Mouse (Mus musculus): ENCODE measurements around the gene Ubap1. TPM values are rescaled to one million over a fixed set of nuclear protein-coding genes. Genes with fewer than 3 reads are reported as not detected.

Gene Ubap1
- polyA plus RNA-seq, 1 experiment from 2014 or later: 40.1 TPM

DNA sequence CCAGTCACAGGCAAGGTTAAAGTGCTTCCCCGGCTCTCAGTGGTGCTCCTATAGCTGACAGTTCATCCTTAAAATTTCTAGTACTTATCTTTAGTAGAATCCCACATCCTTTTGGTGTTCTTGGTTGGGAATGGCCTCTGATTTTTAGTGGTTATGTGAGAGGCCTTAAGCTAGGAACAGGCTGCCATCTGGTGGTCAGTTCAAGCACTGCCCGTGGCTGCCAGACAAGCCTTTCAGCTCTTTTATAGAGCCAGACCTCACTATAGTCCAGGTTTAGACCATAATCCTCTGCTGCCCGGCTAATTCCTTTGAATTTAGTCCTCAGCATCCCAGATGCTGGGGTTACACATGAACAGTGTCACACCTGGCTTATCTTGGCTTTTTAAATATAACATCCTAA is 41.3 kb downstream of the Ubap1 start:
- WGBS: 18% methylated on average over 3 of the region's 3 CpGs
- H3K27me3 ChIP-seq (replicated peaks): no peaks in the 10 kb centered on the region
- peaks cover 8% of the 10 kb centered on the region for H3K4me1 ChIP-seq
- H3K9ac ChIP-seq: no peak overlapping the region
- H3K36me3 ChIP-seq: peaks cover 87% of the 10 kb centered on the region
- H3K27ac ChIP-seq (replicated peaks): no peak overlapping the region
- no peak for ATAC-seq (ENCODE audit: extremely low read depth, insufficient number of reproducible peaks, low FRiP score, low TSS enrichment)
- no peak overlapping the region for H3K4me3 ChIP-seq
- no peaks in the 10 kb centered on the region for H3K9me3 ChIP-seq
- H3K4me2 ChIP-seq: peak overlapping the region; percentile 49; the same call in 1 of the 2 replicates

DNA sequence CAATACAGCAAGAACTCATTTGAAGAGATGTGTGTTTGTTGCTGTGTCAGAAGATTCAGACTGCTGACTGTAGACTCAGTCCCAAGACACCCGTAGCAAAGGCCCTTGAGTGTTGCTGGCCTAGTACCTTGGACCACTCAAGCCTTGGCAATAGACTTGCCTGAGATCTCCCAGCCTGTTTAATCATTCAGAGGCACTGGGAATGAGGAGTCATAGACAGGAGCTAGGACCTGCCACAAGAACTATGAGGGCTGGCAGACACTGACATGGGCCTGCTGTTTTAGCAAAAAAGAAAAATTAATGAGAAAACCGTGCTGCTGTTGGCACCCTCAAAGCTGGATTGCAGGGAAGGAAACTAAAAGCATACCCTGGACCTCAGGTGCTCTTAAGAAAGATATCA is 42.2 kb downstream of the Ubap1 start:
- Histone ChIP-seq H3K4me2 (no peak overlapping the region), H3K27me3 (replicated peaks) (no peaks in the 10 kb centered on the region), H3K9me3 (no peaks in the 10 kb centered on the region), H3K9ac (no peak overlapping the region), H3K27ac (replicated peaks) (no peak overlapping the region), H3K4me3 (no peak overlapping the region), H3K4me1 (peaks cover 7% of the 10 kb centered on the region), H3K36me3 (peaks cover 95% of the 10 kb centered on the region)
- no peak for ATAC-seq (ENCODE audit: extremely low read depth, insufficient number of reproducible peaks, low FRiP score, low TSS enrichment)
- 90% methylated on average over 2 of the region's 2 CpGs for WGBS

DNA sequence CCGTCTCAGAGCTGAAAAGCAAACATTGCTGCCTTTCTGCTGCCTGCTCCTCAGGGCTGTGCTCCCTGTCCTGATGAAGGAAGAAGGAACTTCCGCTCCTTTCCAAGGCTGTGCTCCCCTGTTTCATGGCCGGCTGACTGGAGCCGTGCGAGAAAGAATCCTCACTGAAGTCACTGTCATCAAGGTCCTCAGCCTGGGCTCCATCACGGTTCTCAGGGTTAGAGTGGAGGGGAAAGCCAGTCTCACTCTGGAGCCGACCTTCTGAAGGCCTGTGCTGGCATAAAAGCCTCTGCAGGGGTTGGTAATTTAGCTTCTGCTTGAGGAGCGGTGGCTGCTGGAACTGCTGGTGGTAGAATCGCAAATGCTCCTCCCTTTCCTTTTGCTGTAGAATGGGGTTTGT is 45.9 kb downstream of the Ubap1 start:
- 81% methylated on average over 9 of the region's 9 CpGs for WGBS
- Histone ChIP-seq H3K4me1 (no peaks in the 10 kb centered on the region), H3K27ac (replicated peaks) (no peak overlapping the region), H3K9me3 (no peaks in the 10 kb centered on the region), H3K36me3 (peaks cover 87% of the 10 kb centered on the region), H3K9ac (no peak overlapping the region), H3K27me3 (replicated peaks) (no peaks in the 10 kb centered on the region), H3K4me2 (no peak overlapping the region), H3K4me3 (no peak overlapping the region)
- no peak for ATAC-seq (ENCODE audit: extremely low read depth, insufficient number of reproducible peaks, low FRiP score, low TSS enrichment)

DNA sequence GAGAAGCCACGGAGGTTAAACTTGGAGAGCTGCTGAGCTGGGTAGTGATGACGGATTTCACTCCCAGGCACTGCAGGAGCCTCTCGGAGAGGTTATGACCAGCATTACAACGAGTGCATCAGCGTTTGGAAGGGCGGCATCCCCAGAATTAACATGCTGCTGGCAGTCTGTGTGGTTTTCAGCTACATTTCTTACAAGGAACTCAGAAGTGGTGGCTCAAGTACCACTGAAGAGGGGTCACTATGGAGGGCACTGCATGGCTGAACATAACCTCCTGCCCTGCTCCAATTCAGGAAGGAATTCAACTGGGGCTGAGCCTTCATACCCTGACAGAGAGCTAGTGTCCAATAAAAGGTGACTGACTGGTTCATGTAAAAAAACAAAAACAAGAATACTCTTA is 49.6 kb downstream of the Ubap1 start:
- no peak overlapping the region for H3K4me2 ChIP-seq
- no peak overlapping the region for H3K27ac ChIP-seq (replicated peaks)
- ATAC-seq (ENCODE audit: extremely low read depth, insufficient number of reproducible peaks, low FRiP score, low TSS enrichment): no peak
- 70% methylated on average over 6 of the region's 6 CpGs for WGBS
- no peak overlapping the region for H3K9ac ChIP-seq
- H3K4me1 ChIP-seq: no peaks in the 10 kb centered on the region
- no peaks in the 10 kb centered on the region for H3K27me3 ChIP-seq (replicated peaks)
- no peak overlapping the region for H3K4me3 ChIP-seq
- H3K9me3 ChIP-seq: no peaks in the 10 kb centered on the region
- peaks cover 72% of the 10 kb centered on the region for H3K36me3 ChIP-seq

DNA sequence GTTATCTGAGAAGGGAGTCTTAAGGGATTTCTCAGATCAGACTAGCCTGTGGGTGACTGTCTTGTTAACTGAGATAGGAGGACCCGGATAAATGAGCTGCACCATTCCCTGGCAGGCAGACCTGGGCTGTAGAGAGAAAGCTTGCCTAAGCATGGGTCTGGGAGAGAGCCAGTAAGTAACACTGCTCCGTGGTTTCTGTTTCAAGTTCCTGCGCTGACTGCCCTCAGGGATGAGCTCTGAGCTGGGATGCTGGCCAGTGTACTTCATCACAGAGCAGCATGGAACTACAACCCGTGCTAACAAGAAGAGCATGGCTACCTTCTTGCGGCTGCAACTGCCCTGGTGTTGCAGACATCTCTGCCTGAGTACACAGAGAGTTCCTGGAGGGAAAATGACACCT is 51.1 kb downstream of the Ubap1 start:
- 76% methylated on average over 5 of the region's 5 CpGs for WGBS
- Histone ChIP-seq H3K27ac (replicated peaks) (no peak overlapping the region), H3K4me3 (no peak overlapping the region), H3K9me3 (no peaks in the 10 kb centered on the region), H3K4me1 (no peaks in the 10 kb centered on the region), H3K27me3 (replicated peaks) (no peaks in the 10 kb centered on the region), H3K36me3 (peaks cover 67% of the 10 kb centered on the region), H3K4me2 (no peak overlapping the region), H3K9ac (no peak overlapping the region)
- ATAC-seq (ENCODE audit: extremely low read depth, insufficient number of reproducible peaks, low FRiP score, low TSS enrichment): no peak

DNA sequence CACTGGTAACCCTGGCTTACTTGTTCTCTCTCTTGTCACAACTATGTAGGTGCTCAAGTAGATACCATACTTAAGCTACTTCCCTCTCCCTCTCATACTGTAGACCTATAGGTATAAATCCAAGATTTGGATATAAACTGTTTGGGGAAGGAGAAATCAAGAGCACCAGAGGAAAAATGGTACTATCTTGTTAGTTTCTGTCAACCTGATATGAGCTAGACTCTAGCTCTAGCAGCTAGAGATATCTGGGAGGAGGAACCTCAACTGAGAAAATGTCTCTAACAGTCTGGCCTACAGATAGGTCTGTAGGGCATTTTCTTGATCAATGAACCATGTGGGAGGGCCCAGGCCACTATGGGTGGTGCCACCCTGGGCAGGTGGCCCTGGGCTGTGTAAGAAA is 52.4 kb downstream of the Ubap1 start:
- no peak overlapping the region for H3K9ac ChIP-seq
- no peak overlapping the region for H3K4me3 ChIP-seq
- no peak overlapping the region for H3K4me2 ChIP-seq
- no peak overlapping the region for H3K27ac ChIP-seq (replicated peaks)
- H3K9me3 ChIP-seq: no peaks in the 10 kb centered on the region
- ATAC-seq (ENCODE audit: extremely low read depth, insufficient number of reproducible peaks, low FRiP score, low TSS enrichment): no peak
- H3K27me3 ChIP-seq (replicated peaks): no peaks in the 10 kb centered on the region
- no peaks in the 10 kb centered on the region for H3K4me1 ChIP-seq
- peaks cover 58% of the 10 kb centered on the region for H3K36me3 ChIP-seq

DNA sequence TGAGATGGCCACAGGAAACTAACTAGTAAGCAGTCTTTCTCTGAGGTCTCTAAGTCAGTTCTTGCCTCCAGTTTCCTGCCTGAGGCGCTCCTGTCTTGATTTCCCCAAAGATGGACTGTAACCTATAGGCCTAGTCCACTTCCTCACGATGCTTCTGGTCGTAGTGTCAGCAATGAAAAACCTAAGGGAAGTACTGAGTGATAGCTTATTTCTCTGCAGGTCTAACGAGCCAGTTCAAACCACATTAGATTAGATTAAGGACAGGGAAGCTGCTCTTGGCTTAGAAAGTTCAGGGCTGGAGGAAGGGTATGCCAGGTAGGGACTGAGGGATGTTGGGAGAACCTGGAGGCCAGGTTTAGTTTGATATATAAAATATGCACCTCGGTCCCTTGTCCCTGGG is 52.8 kb downstream of the Ubap1 start:
- ATAC-seq (ENCODE audit: extremely low read depth, insufficient number of reproducible peaks, low FRiP score, low TSS enrichment): no peak
- no peak overlapping the region for H3K4me2 ChIP-seq
- H3K4me1 ChIP-seq: no peaks in the 10 kb centered on the region
- no peak overlapping the region for H3K27ac ChIP-seq (replicated peaks)
- no peaks in the 10 kb centered on the region for H3K9me3 ChIP-seq
- H3K27me3 ChIP-seq (replicated peaks): no peaks in the 10 kb centered on the region
- no peak overlapping the region for H3K9ac ChIP-seq
- peaks cover 58% of the 10 kb centered on the region for H3K36me3 ChIP-seq
- 71% methylated on average over 5 of the region's 5 CpGs for WGBS
- H3K4me3 ChIP-seq: no peak overlapping the region

DNA sequence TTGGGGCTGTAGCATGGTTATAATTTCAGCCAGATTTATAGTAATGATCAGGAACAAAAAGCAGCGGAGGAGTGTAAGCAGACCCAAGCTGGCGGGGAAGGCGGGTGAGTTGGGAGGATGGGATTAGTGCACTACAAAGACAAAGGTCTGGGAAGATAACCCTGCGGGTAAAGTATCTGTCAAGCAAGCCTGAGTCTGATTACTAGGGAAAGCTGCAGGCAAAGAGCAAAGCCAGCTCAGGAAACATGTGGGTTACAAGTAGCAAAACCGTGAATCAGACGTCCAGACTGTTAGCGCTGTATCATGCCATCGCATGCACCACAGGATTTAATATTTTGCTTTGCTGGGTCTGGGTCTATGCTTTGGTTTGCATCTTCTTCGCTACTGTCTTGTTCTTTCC is 57.8 kb downstream of the Ubap1 start:
- WGBS: 84% methylated on average over 9 of the region's 9 CpGs
- no peak for ATAC-seq (ENCODE audit: extremely low read depth, insufficient number of reproducible peaks, low FRiP score, low TSS enrichment)

DNA sequence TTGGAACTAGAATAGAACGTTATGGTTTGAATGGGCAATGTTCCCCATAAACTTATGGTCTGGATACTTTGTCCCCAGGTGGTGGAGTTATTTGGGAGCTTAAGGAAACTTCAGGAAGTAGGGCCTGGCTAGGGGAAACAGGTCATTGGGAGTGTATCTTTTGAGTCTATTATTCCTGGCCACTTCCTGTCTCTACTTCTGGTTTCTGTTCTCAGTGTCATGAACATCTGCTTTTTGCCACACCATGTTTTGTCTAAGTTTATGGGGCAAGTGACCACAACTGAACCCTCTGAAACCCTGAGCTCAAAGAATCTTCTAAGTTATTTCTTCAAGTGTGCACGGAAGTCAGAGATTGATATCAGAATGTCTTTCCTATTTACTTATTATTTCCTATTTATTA is 58.6 kb downstream of the Ubap1 start:
- H3K9ac ChIP-seq: no peak overlapping the region
- no peak overlapping the region for H3K4me3 ChIP-seq
- no peaks in the 10 kb centered on the region for H3K4me1 ChIP-seq
- H3K9me3 ChIP-seq: no peaks in the 10 kb centered on the region
- H3K27ac ChIP-seq (replicated peaks): no peak overlapping the region
- no peak for ATAC-seq (ENCODE audit: extremely low read depth, insufficient number of reproducible peaks, low FRiP score, low TSS enrichment)
- no peaks in the 10 kb centered on the region for H3K27me3 ChIP-seq (replicated peaks)
- H3K36me3 ChIP-seq: peaks cover 32% of the 10 kb centered on the region
- WGBS: 84% methylated on average over 2 of the region's 2 CpGs
- no peak overlapping the region for H3K4me2 ChIP-seq

More for the DNA sequence above, 57.8 kb downstream of the Ubap1 start:
- H3K4me3 ChIP-seq: no peak overlapping the region
- no peak overlapping the region for H3K9ac ChIP-seq
- no peaks in the 10 kb centered on the region for H3K9me3 ChIP-seq
- H3K27me3 ChIP-seq (replicated peaks): no peaks in the 10 kb centered on the region
- no peak overlapping the region for H3K4me2 ChIP-seq
- no peaks in the 10 kb centered on the region for H3K4me1 ChIP-seq
- H3K36me3 ChIP-seq: peaks cover 32% of the 10 kb centered on the region
- no peak overlapping the region for H3K27ac ChIP-seq (replicated peaks)

DNA sequence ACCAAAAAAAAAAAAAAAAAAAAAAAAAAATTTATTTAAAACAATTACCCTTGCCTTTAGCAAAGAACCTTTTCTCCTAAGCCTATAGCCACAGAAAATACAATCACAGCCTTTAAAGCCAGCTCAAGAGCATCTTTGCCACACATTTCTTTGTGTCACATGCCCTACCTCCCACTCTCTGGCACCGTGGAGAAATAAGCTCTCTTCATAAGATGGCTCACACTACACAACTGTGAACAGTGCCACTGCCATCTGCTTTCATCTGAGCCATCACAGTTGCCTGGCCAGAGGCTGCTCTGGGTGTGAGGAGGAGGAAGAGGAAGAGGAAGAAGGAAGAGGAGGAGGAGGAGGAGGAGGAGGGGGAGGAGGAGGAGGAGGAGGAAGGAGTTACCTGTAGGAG is 60.5 kb downstream of the Ubap1 start:
- Histone ChIP-seq H3K9ac (no peak overlapping the region), H3K4me2 (no peak overlapping the region), H3K9me3 (no peaks in the 10 kb centered on the region), H3K27ac (replicated peaks) (no peak overlapping the region), H3K4me3 (no peak overlapping the region), H3K36me3 (peaks cover 19% of the 10 kb centered on the region), H3K4me1 (no peaks in the 10 kb centered on the region), H3K27me3 (replicated peaks) (no peaks in the 10 kb centered on the region)
- 82% methylated on average over 1 of the region's 1 CpGs for WGBS
- ATAC-seq (ENCODE audit: extremely low read depth, insufficient number of reproducible peaks, low FRiP score, low TSS enrichment): no peak

DNA sequence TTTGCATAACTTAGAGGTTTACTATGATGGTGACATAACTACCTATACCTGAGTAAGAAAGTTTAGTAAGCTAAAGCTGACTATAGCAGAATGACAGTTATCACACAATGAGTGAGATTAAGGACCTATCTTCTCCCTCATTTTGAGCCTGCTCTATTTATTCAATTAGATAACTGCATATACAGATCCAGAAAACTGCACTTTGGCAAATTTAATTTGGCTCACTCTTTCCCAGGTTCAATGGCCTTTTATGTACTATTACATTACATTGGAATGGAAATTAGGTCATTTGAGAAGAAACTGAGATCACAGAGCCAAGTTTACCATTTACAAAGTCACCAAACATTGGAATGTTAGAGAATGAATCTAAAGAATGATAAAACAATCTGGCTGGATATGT is 68.2 kb downstream of the Ubap1 start:
- Histone ChIP-seq H3K4me2 (no peak overlapping the region), H3K36me3 (no peaks in the 10 kb centered on the region), H3K4me3 (no peak overlapping the region), H3K9me3 (no peaks in the 10 kb centered on the region), H3K9ac (no peak overlapping the region), H3K27ac (replicated peaks) (no peak overlapping the region), H3K27me3 (replicated peaks) (no peaks in the 10 kb centered on the region), H3K4me1 (no peaks in the 10 kb centered on the region)
- no peak for ATAC-seq (ENCODE audit: extremely low read depth, insufficient number of reproducible peaks, low FRiP score, low TSS enrichment)

DNA sequence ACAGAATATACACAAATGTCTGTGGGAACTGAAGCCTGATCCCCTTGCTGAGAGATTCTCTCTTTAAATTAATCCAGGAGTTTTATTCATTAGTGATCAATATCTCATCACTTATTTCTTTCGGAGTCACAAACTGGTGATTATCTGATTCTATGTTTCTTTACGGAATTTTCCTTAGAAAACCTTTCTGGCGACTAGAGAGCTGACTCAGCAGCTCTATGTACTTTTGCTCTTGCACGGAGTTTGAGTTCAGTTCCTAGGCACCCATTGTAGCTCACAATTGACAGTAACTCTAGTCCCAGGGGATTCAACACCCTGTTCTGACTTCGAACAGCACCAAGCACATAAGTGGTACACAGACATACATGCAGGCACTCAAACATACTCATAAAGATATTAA is 90.1 kb downstream of the Ubap1 start:
- Histone ChIP-seq H3K36me3 (no peaks in the 10 kb centered on the region), H3K27ac (replicated peaks) (no peak overlapping the region), H3K4me1 (peaks cover 7% of the 10 kb centered on the region; the same call in 1 of the 2 replicates), H3K9ac (no peak overlapping the region), H3K4me3 (no peak overlapping the region), H3K27me3 (replicated peaks) (no peaks in the 10 kb centered on the region), H3K4me2 (no peak overlapping the region), H3K9me3 (no peaks in the 10 kb centered on the region)
- no peak for ATAC-seq (ENCODE audit: extremely low read depth, insufficient number of reproducible peaks, low FRiP score, low TSS enrichment)
- 77% methylated on average over 5 of the region's 5 CpGs for WGBS

Data from heart, embryonic 13.5 days (tissue).